Mouse (Mus musculus) ES-E14 (cell line): ENCODE data around the gene Aaas. TPM values are rescaled to one million over a fixed set of nuclear protein-coding genes. Genes with fewer than 3 reads are reported as not detected.

Experiments
- DNase-seq: peaks from one replicate; pipeline ENCODE4 v3.0.0-alpha.2; 2013; ENCODE audit warnings: low read depth, low spot score
- H3K27ac ChIP-seq: 2 replicates; pipeline ENCODE4 v1.5.1; 2012; ENCODE audit warnings: low read depth, mild to moderate bottlenecking, low read length, moderate library complexity, mixed read lengths; ENCODE audit not compliant: poor library complexity, insufficient read depth, severe bottlenecking
- H3K36me3 ChIP-seq: 2 replicates; pipeline ENCODE4 v1.6.1; 2012; ENCODE audit warnings: mild to moderate bottlenecking, low read length, moderate library complexity, mixed read lengths; ENCODE audit not compliant: control insufficient read depth, poor library complexity, insufficient read depth, severe bottlenecking
- H3K4me1 ChIP-seq, 2 experiments: fragments of 150-350 bp in 1 of 2; sonication (generic) in 1 of 2; 2 replicates each; pipeline ENCODE4 v1.6.1; 2012; ENCODE audit warnings: low read length in 2 of 2, mild to moderate bottlenecking in 1 of 2, mixed read lengths in 1 of 2; ENCODE audit not compliant: control insufficient read depth in 2 of 2, insufficient read depth in 2 of 2, poor library complexity in 1 of 2
- H3K4me3 ChIP-seq, 2 experiments: fragments of 150-350 bp in 1 of 2; sonication (generic) in 1 of 2; 2 replicates each; pipeline ENCODE4 v1.5.1; 2012; ENCODE audit warnings: low read length in 2 of 2, low read depth in 1 of 2, mild to moderate bottlenecking in 1 of 2, mixed read lengths in 1 of 2; ENCODE audit not compliant: insufficient read depth in 1 of 2, poor library complexity in 1 of 2, severe bottlenecking in 1 of 2
- H3K9ac ChIP-seq: 2 replicates; pipeline ENCODE4 v1.6.1; 2012; ENCODE audit warnings: low read depth, mild to moderate bottlenecking, low read length, mixed read lengths; ENCODE audit not compliant: poor library complexity, insufficient read depth, severe bottlenecking
- H3K9me3 ChIP-seq: fragments of 150-350 bp; sonication (generic); 2 replicates; pipeline ENCODE4 v1.6.1; 2012; ENCODE audit warnings: low read depth, mild to moderate bottlenecking, low read length; ENCODE audit not compliant: control insufficient read depth, insufficient read depth
- CHD2 ChIP-seq: IDR thresholded peaks from 2 replicates; pipeline ENCODE4 v1.6.1; 2014; ENCODE audit warnings: mild to moderate bottlenecking, low read depth, low read length, inconsistent platforms
- HCFC1 ChIP-seq: IDR thresholded peaks from 2 replicates; pipeline ENCODE4 v1.6.1; 2012; ENCODE audit warnings: low read length, inconsistent platforms, borderline replicate concordance; ENCODE audit not compliant: insufficient read depth
- MAFK ChIP-seq: IDR thresholded peaks from 2 replicates; pipeline ENCODE4 v1.6.1; 2014; ENCODE audit warnings: mild to moderate bottlenecking, low read depth, low read length, inconsistent platforms; ENCODE audit not compliant: insufficient read depth
- ZC3H11A ChIP-seq: IDR thresholded peaks from 2 replicates; pipeline ENCODE4 v1.6.1; 2012; ENCODE audit warnings: low read depth, mild to moderate bottlenecking, inconsistent platforms, low read length, borderline replicate concordance
- ZNF384 ChIP-seq: IDR thresholded peaks from 2 replicates; pipeline ENCODE4 v1.6.1; 2012; ENCODE audit warnings: low read depth, low read length, inconsistent platforms
- in situ Hi-C, 2 experiments: fragments of 600-800 bp; cut with MboI; formaldehyde crosslinking; loops; one replicate each; pipeline ENCODE4 v1.15.1; 2025; ENCODE audit warnings: low sequenced_read_pairs in 2 of 2, inconsistent platforms in 1 of 2; ENCODE audit not compliant: unreplicated experiment in 2 of 2
- total RNA-seq: library from RNA; depleted of rRNA; stranded (reverse); fragments of 300-350 nt; gene quantifications from 2 replicates; pipeline ENCODE4 v1.2.3, GENCODE M21; 2012

Aaas gene
- total RNA-seq, 1 experiment = 86.0 TPM

GRCm38 (mm10) chr15:102370727-102371126 lies 20.2 kb upstream of the Aaas start:
- no peak overlapping the region for H3K27ac ChIP-seq
- no peak for DNase-seq
- H3K4me1 ChIP-seq = peaks cover 4 to 18% of the 10 kb centered on the region in 2 experiments; a peak in 3 of 4 replicates
- H3K4me3 ChIP-seq = peak overlapping the region; percentile 33 to 43; a peak in 2 of 4 replicates
- in situ Hi-C loops = no loop called here
- H3K9ac ChIP-seq = peak overlapping the region; percentile 57
- H3K36me3 ChIP-seq = no peaks in the 10 kb centered on the region
- TF ChIP-seq CHD2 (no peak), ZC3H11A (no peak), MAFK (no peak), ZNF384 (no peak), HCFC1 (no peak)
- H3K9me3 ChIP-seq = no peaks in the 10 kb centered on the region

- Histone ChIP-seq H3K4me1 (peaks cover 4 to 18% of the 10 kb centered on the region in 2 experiments; a peak in 3 of 4 replicates), H3K36me3 (no peaks in the 10 kb centered on the region), H3K9ac (no peak overlapping the region), H3K4me3 (no peak overlapping the region), H3K9me3 (no peaks in the 10 kb centered on the region), H3K27ac (no peak overlapping the region)
- TF ChIP-seq CHD2 (no peak), HCFC1 (no peak), ZC3H11A (no peak), ZNF384 (no peak), MAFK (no peak)
- no peak for DNase-seq
- in situ Hi-C loops = no loop called here
These were observed 19.4 kb upstream of the Aaas start for GRCm38 (mm10) chr15:102369972-102370371.

DNA sequence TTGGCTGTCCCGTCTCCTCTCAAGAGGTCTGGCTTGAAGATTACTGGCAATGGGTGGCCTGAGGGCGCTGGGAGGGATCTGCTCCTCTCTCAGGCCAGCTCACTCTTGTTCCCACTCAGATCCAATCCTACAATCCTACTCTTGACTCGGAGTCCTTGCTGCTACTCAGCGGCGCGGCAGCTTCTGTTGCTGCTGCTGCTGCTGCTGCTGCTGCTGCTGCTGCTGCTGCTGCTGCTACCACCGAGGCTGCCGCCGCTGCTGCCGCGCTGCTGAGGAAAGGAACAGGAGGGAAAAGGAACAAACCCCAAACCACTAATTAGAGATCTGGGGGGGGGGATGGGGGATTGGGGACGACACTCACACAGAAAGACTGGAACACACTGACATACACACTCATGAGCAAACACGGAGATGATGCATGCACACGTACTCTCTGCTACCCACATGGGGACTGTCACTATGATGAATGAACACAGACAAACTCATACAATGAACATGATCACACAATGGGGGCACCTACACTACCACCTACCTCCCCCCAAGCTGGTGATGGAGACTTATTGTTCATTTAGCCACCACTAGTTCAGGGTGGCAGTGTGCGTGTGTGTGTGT lies 16.3 kb upstream of the Aaas start, which contains the start of gene Sp7:
Gene Sp7, minus strand, starts transcription at position 450 of the 612 bp plus-strand sequence.
- H3K9ac ChIP-seq = 0 out of 2 replicates have a peak within 1 kb of the TSS, but pooled peaks have one; percentile 37
- no peaks in the 10 kb centered on the region for H3K9me3 ChIP-seq
- peak within 1 kb of the TSS in 1 of 2 experiments; percentile 23; a peak in 1 of 4 replicates for H3K4me3 ChIP-seq
- H3K27ac ChIP-seq = no peak within 1 kb of the TSS
- in situ Hi-C loops = no loop called here
- TF ChIP-seq MAFK = no peak
- TF ChIP-seq ZC3H11A = no peak
- no peak for TF ChIP-seq HCFC1
- TF ChIP-seq ZNF384 = no peak
- TF ChIP-seq CHD2 = no peak
- no peak for DNase-seq
- no peaks in the 10 kb centered on the region for H3K36me3 ChIP-seq
- peaks cover 4 to 18% of the 10 kb centered on the region in 2 experiments; a peak in 3 of 4 replicates for H3K4me1 ChIP-seq

GRCm38 (mm10) chr15:102366238-102366637 lies 15.7 kb upstream of the Aaas start:
- Histone ChIP-seq H3K36me3 (no peaks in the 10 kb centered on the region), H3K9me3 (no peaks in the 10 kb centered on the region), H3K4me3 (no peak overlapping the region), H3K9ac (no peak overlapping the region), H3K27ac (no peak overlapping the region), H3K4me1 (peaks cover 4 to 16% of the 10 kb centered on the region in 2 experiments; a peak in 3 of 4 replicates)
- in situ Hi-C loops = no loop called here
- DNase-seq = no peak
- no peak for TF ChIP-seq CHD2
- no peak for TF ChIP-seq ZC3H11A
- TF ChIP-seq MAFK = no peak
- TF ChIP-seq ZNF384 = no peak
- no peak for TF ChIP-seq HCFC1
